Mouse (Mus musculus): ENCODE measurements around the gene Gm20388. TPM values are rescaled to one million over a fixed set of nuclear protein-coding genes. Genes with fewer than 3 reads are reported as not detected.

Gene Gm20388
- polyA plus RNA-seq, 1 experiment from 2014 or later = 47.1 TPM

- no peak overlapping the region for H3K4me3 ChIP-seq (ENCODE audit: inconsistent target)
- H3K79me2 ChIP-seq (ENCODE audit: inconsistent target) = peaks cover 60% of the 10 kb centered on the region
- H3K36me3 ChIP-seq (ENCODE audit: inconsistent target) = no peaks in the 10 kb centered on the region
Observed at GRCm38 (mm10) chr8:121903977-121904376, 1993.3 kb downstream of the Gm20388 start.

GRCm38 (mm10) chr8:121904999-121905398 lies 1994.4 kb downstream of the Gm20388 start:
- H3K27ac ChIP-seq = no peak overlapping the region
- no peak overlapping the region for H3K4me3 ChIP-seq (ENCODE audit: inconsistent target)

More at GRCm38 (mm10) chr8:121903977-121904376, 1993.3 kb downstream of the Gm20388 start:
- WGBS (ENCODE audit: missing documents) = 89% methylated on average over 6 of the region's 6 CpGs
- H3K27ac ChIP-seq = no peak overlapping the region

GRCm38 (mm10) chr8:121905420-121905819 lies 1994.8 kb downstream of the Gm20388 start:
- peak overlapping the region; percentile 47 for H3K4me3 ChIP-seq (ENCODE audit: inconsistent target)
- 60% methylated on average over 1 of the region's 1 CpGs for WGBS (ENCODE audit: missing documents)
- no peaks in the 10 kb centered on the region for H3K36me3 ChIP-seq (ENCODE audit: inconsistent target)
- peaks cover 52% of the 10 kb centered on the region for H3K79me2 ChIP-seq (ENCODE audit: inconsistent target)
- no peak overlapping the region for H3K27ac ChIP-seq

More at GRCm38 (mm10) chr8:121904999-121905398, 1994.4 kb downstream of the Gm20388 start:
- Histone ChIP-seq H3K79me2 (ENCODE audit: inconsistent target) (peaks cover 54% of the 10 kb centered on the region), H3K36me3 (ENCODE audit: inconsistent target) (no peaks in the 10 kb centered on the region)
- 90% methylated on average over 9 of the region's 9 CpGs for WGBS (ENCODE audit: missing documents)

GRCm38 (mm10) chr8:121905864-121906263 lies 1995.2 kb downstream of the Gm20388 start:
- WGBS (ENCODE audit: missing documents) = 49% methylated on average over 5 of the region's 5 CpGs
- no peaks in the 10 kb centered on the region for H3K36me3 ChIP-seq (ENCODE audit: inconsistent target)
- peak overlapping the region; percentile 47 for H3K4me3 ChIP-seq (ENCODE audit: inconsistent target)
- no peak overlapping the region for H3K27ac ChIP-seq
- H3K79me2 ChIP-seq (ENCODE audit: inconsistent target) = peaks cover 52% of the 10 kb centered on the region

GRCm38 (mm10) chr8:121906542-121907512 lies 1996.2 kb downstream of the Gm20388 start:
- under 1% methylated on average over 56 of the region's 72 CpGs for WGBS (ENCODE audit: missing documents)
- peaks cover 45% of the 10 kb centered on the region for H3K79me2 ChIP-seq (ENCODE audit: inconsistent target)
- H3K27ac ChIP-seq = no peak overlapping the region
- no peaks in the 10 kb centered on the region for H3K36me3 ChIP-seq (ENCODE audit: inconsistent target)
- peak overlapping the region; percentile 47 for H3K4me3 ChIP-seq (ENCODE audit: inconsistent target)

- Histone ChIP-seq H3K4me3 (ENCODE audit: inconsistent target) (peak within 1 kb of the TSS; percentile 47), H3K36me3 (ENCODE audit: inconsistent target) (no peaks in the 10 kb centered on the region), H3K79me2 (ENCODE audit: inconsistent target) (peaks cover 37% of the 10 kb centered on the region), H3K27ac (no peak within 1 kb of the TSS)
- 1% methylated on average over 46 of the region's 61 CpGs for WGBS (ENCODE audit: missing documents)
Observed at GRCm38 (mm10) chr8:121907587-121908248, 1997.1 kb downstream of the Gm20388 start, which contains the start of gene Slc7a5. Slc7a5 (minus strand) TSS chr8:121907694.

- no peaks in the 10 kb centered on the region for H3K36me3 ChIP-seq (ENCODE audit: inconsistent target)
- H3K27ac ChIP-seq = no peak overlapping the region
- H3K79me2 ChIP-seq (ENCODE audit: inconsistent target) = peaks cover 28% of the 10 kb centered on the region
- 31% methylated on average over 8 of the region's 8 CpGs for WGBS (ENCODE audit: missing documents)
- no peak overlapping the region for H3K4me3 ChIP-seq (ENCODE audit: inconsistent target)
Observed at GRCm38 (mm10) chr8:121908378-121909147, 1997.9 kb downstream of the Gm20388 start.

GRCm38 (mm10) chr8:121909148-121909541 lies 1998.5 kb downstream of the Gm20388 start:
- Histone ChIP-seq H3K27ac (no peak overlapping the region), H3K79me2 (ENCODE audit: inconsistent target) (peaks cover 22% of the 10 kb centered on the region), H3K4me3 (ENCODE audit: inconsistent target) (no peak overlapping the region), H3K36me3 (ENCODE audit: inconsistent target) (no peaks in the 10 kb centered on the region)
- WGBS (ENCODE audit: missing documents) = 49% methylated on average over 8 of the region's 8 CpGs

- peaks cover 17% of the 10 kb centered on the region for H3K79me2 ChIP-seq (ENCODE audit: inconsistent target)
- H3K4me3 ChIP-seq (ENCODE audit: inconsistent target) = no peak overlapping the region
- 2% methylated on average over 6 of the region's 6 CpGs for WGBS (ENCODE audit: missing documents)
- H3K27ac ChIP-seq = no peak overlapping the region
- H3K36me3 ChIP-seq (ENCODE audit: inconsistent target) = no peaks in the 10 kb centered on the region
Observed at GRCm38 (mm10) chr8:121909663-121910062, 1999.0 kb downstream of the Gm20388 start.

- 70% methylated on average over 6 of the region's 6 CpGs for WGBS (ENCODE audit: missing documents)
- no peak overlapping the region for H3K4me3 ChIP-seq (ENCODE audit: inconsistent target)
- no peaks in the 10 kb centered on the region for H3K79me2 ChIP-seq (ENCODE audit: inconsistent target)
- H3K36me3 ChIP-seq (ENCODE audit: inconsistent target) = no peaks in the 10 kb centered on the region
- H3K27ac ChIP-seq = no peak overlapping the region
Observed at GRCm38 (mm10) chr8:121911400-121911799, 2000.8 kb downstream of the Gm20388 start.

GRCm38 (mm10) chr8:121911987-121912386 lies 2001.3 kb downstream of the Gm20388 start:
- Histone ChIP-seq H3K27ac (no peak overlapping the region), H3K79me2 (ENCODE audit: inconsistent target) (no peaks in the 10 kb centered on the region), H3K36me3 (ENCODE audit: inconsistent target) (no peaks in the 10 kb centered on the region), H3K4me3 (ENCODE audit: inconsistent target) (no peak overlapping the region)
- 85% methylated on average over 7 of the region's 7 CpGs for WGBS (ENCODE audit: missing documents)

GRCm38 (mm10) chr8:121912831-121913230 lies 2002.2 kb downstream of the Gm20388 start:
- WGBS (ENCODE audit: missing documents) = 83% methylated on average over 3 of the region's 3 CpGs
- no peaks in the 10 kb centered on the region for H3K79me2 ChIP-seq (ENCODE audit: inconsistent target)
- no peaks in the 10 kb centered on the region for H3K36me3 ChIP-seq (ENCODE audit: inconsistent target)
- H3K4me3 ChIP-seq (ENCODE audit: inconsistent target) = no peak overlapping the region
- H3K27ac ChIP-seq = no peak overlapping the region

GRCm38 (mm10) chr8:121913378-121913777 lies 2002.7 kb downstream of the Gm20388 start:
- Histone ChIP-seq H3K27ac (no peak overlapping the region), H3K4me3 (ENCODE audit: inconsistent target) (no peak overlapping the region), H3K36me3 (ENCODE audit: inconsistent target) (no peaks in the 10 kb centered on the region), H3K79me2 (ENCODE audit: inconsistent target) (no peaks in the 10 kb centered on the region)
- 80% methylated on average over 8 of the region's 8 CpGs for WGBS (ENCODE audit: missing documents)

- 73% methylated on average over 4 of the region's 4 CpGs for WGBS (ENCODE audit: missing documents)
- H3K4me3 ChIP-seq (ENCODE audit: inconsistent target) = no peak overlapping the region
- H3K36me3 ChIP-seq (ENCODE audit: inconsistent target) = no peaks in the 10 kb centered on the region
Observed at GRCm38 (mm10) chr8:121919158-121919557, 2008.5 kb downstream of the Gm20388 start.

More at GRCm38 (mm10) chr8:121919158-121919557, 2008.5 kb downstream of the Gm20388 start:
- Histone ChIP-seq H3K79me2 (ENCODE audit: inconsistent target) (no peaks in the 10 kb centered on the region), H3K27ac (no peak overlapping the region)

All from macrophage (primary cell).